Mouse (Mus musculus): Measurements from ENCODE around the gene Exosc1. TPM values are rescaled to one million over a fixed set of nuclear protein-coding genes. Genes with fewer than 3 reads are reported as not detected.

The Exosc1 gene
- polyA plus RNA-seq, 1 experiment from 2014 or later: 65.9 TPM

DNA sequence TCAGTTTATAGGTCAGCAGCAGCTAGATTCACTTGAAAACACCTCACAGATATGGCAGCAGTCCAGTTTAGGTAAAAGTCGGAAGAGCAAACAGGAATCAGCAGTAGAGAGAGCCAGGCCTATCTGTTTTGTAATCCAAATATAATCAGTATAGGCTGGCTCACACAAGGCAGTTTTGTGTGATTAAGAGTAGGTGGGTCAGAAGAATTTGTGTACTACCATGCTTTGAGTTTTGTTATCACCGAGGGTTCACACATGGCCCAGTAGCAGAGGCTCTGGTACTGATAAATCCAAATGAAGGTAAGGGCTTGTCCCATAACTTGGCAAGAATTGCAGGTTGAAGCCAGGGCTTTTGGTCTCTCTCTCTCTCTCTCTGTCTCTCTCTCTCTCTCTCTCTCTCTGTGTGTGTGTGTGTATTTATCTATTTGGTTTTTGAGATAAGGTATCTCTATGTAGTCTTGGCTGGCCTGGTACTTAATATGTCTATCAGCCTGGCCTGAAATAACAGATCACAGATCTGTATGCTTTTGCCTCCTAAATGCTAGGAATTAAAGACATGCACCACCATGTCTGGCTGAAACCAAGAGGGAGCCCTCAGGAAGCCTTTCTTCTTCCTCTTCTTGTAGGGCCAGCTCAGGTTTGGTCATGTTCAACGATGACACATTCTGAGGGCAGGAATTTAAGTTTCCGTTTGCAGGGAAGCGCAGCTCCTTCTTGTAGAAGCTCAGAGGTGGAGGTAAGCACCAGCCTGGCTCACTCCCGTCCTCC is 26.7 kb downstream of the Exosc1 start:
- no peaks in the 10 kb centered on the region for H3K36me3 ChIP-seq (ENCODE audit: control insufficient read depth, insufficient read depth, low read length)
- no peak for ATAC-seq (ENCODE audit: low read depth)
- H3K4me1 ChIP-seq (replicated peaks; ENCODE audit: control insufficient read depth, insufficient read depth, low read length): peaks cover 15% of the 10 kb centered on the region
- H3K9me3 ChIP-seq (ENCODE audit: control insufficient read depth, low read length): no peaks in the 10 kb centered on the region
- no peak overlapping the region for H3K4me2 ChIP-seq (ENCODE audit: low read depth, low read length)
- 40% methylated on average over 6 of the region's 6 CpGs for WGBS
- peak overlapping the region; percentile 69 for H3K27ac ChIP-seq (ENCODE audit: low read length)
- 0 out of 2 replicates have a peak overlapping the region, but pooled peaks have one; percentile 35 for H3K9ac ChIP-seq (ENCODE audit: low read length)
- no peaks in the 10 kb centered on the region for H3K27me3 ChIP-seq (ENCODE audit: control insufficient read depth, insufficient read depth, low read depth, low read length)
- H3K4me3 ChIP-seq (ENCODE audit: low read length): no peak overlapping the region

GRCm38 (mm10) chr19:41905246-41905645 is 28.0 kb downstream of the Exosc1 start:
- Histone ChIP-seq H3K4me1 (replicated peaks; ENCODE audit: control insufficient read depth, insufficient read depth, low read length) (peaks cover 15% of the 10 kb centered on the region), H3K4me3 (ENCODE audit: low read length) (no peak overlapping the region), H3K9ac (ENCODE audit: low read length) (no peak overlapping the region), H3K9me3 (ENCODE audit: control insufficient read depth, low read length) (no peaks in the 10 kb centered on the region), H3K36me3 (ENCODE audit: control insufficient read depth, insufficient read depth, low read length) (no peaks in the 10 kb centered on the region), H3K27ac (ENCODE audit: low read length) (no peak overlapping the region), H3K27me3 (ENCODE audit: control insufficient read depth, insufficient read depth, low read depth, low read length) (no peaks in the 10 kb centered on the region), H3K4me2 (ENCODE audit: low read depth, low read length) (no peak overlapping the region)
- WGBS: 78% methylated on average over 2 of the region's 2 CpGs
- no peak for ATAC-seq (ENCODE audit: low read depth)

GRCm38 (mm10) chr19:41902848-41903593 is 30.2 kb downstream of the Exosc1 start:
- Histone ChIP-seq H3K27me3 (ENCODE audit: control insufficient read depth, insufficient read depth, low read depth, low read length) (no peaks in the 10 kb centered on the region), H3K4me3 (ENCODE audit: low read length) (no peak overlapping the region), H3K27ac (ENCODE audit: low read length) (no peak overlapping the region), H3K36me3 (ENCODE audit: control insufficient read depth, insufficient read depth, low read length) (no peaks in the 10 kb centered on the region), H3K4me1 (replicated peaks; ENCODE audit: control insufficient read depth, insufficient read depth, low read length) (peaks cover 13% of the 10 kb centered on the region), H3K4me2 (ENCODE audit: low read depth, low read length) (no peak overlapping the region), H3K9me3 (ENCODE audit: control insufficient read depth, low read length) (no peaks in the 10 kb centered on the region), H3K9ac (ENCODE audit: low read length) (no peak overlapping the region)
- ATAC-seq (ENCODE audit: low read depth): no peak
- 72% methylated on average over 10 of the region's 10 CpGs for WGBS

DNA sequence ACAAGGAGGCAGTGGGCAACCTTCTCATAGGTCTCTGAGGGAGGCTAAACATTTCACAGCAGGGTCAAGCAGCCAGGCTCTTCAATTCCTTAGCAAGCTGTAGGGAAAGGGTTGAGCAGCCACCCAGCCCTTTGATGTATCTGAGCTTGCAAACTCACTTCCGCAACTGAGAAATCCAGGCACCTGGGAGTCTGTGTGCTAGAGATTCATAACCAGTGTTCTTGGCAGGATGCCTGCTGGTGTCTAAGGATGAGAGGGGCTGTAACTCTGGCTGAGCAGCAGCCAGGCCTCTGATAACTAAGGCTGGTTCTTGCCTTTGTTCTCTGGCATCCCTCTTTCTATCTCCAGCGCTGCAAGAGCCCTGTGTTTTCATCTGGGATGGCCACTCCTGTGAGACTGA is 31.5 kb downstream of the Exosc1 start:
- Histone ChIP-seq H3K27me3 (ENCODE audit: control insufficient read depth, insufficient read depth, low read depth, low read length) (no peaks in the 10 kb centered on the region), H3K9me3 (ENCODE audit: control insufficient read depth, low read length) (no peaks in the 10 kb centered on the region), H3K27ac (ENCODE audit: low read length) (peak overlapping the region; percentile 59), H3K4me3 (ENCODE audit: low read length) (no peak overlapping the region), H3K9ac (ENCODE audit: low read length) (no peak overlapping the region), H3K4me2 (ENCODE audit: low read depth, low read length) (no peak overlapping the region), H3K36me3 (ENCODE audit: control insufficient read depth, insufficient read depth, low read length) (no peaks in the 10 kb centered on the region), H3K4me1 (replicated peaks; ENCODE audit: control insufficient read depth, insufficient read depth, low read length) (peaks cover under 1% of the 10 kb centered on the region)
- ATAC-seq (ENCODE audit: low read depth): peak; percentile 61
- WGBS: 15% methylated on average over 2 of the region's 2 CpGs

DNA sequence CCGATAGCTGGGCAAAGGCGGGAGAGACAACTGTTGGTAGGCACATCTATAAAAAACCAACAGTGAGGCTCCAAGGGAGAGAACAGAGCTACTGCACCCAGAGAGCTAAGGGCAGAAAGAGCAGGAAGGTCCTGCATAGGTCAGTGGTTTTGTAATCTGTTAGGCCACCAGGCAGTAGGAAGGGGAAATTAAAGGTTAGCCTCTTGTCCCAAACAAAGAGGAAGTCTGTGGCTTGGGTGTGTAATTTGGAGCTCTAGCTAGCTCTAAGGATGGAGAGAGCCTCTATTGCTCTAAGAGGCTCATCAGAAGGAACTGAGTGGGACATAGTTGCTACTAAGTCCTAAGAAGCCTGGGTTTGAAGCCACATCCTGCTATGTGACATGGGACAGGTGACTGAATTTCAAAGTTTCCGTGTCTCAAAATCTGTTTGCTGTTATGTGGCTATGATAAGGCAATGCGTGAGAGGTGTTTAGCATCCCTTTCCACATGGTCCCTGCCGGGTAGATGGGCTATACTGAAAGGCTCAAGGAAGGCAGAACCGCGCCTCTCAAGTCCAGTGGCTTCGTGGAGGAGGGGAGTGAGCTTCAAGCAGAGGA is 32.6 kb downstream of the Exosc1 start:
- no peaks in the 10 kb centered on the region for H3K36me3 ChIP-seq (ENCODE audit: control insufficient read depth, insufficient read depth, low read length)
- WGBS: 81% methylated on average over 8 of the region's 8 CpGs
- H3K4me1 ChIP-seq (replicated peaks; ENCODE audit: control insufficient read depth, insufficient read depth, low read length): peaks cover 4% of the 10 kb centered on the region
- no peak overlapping the region for H3K4me2 ChIP-seq (ENCODE audit: low read depth, low read length)
- H3K4me3 ChIP-seq (ENCODE audit: low read length): no peak overlapping the region
- no peak overlapping the region for H3K9ac ChIP-seq (ENCODE audit: low read length)
- no peak for ATAC-seq (ENCODE audit: low read depth)
- no peak overlapping the region for H3K27ac ChIP-seq (ENCODE audit: low read length)
- H3K9me3 ChIP-seq (ENCODE audit: control insufficient read depth, low read length): no peaks in the 10 kb centered on the region
- no peaks in the 10 kb centered on the region for H3K27me3 ChIP-seq (ENCODE audit: control insufficient read depth, insufficient read depth, low read depth, low read length)

GRCm38 (mm10) chr19:41898860-41899259 is 34.4 kb downstream of the Exosc1 start:
- Histone ChIP-seq H3K9me3 (ENCODE audit: control insufficient read depth, low read length) (no peaks in the 10 kb centered on the region), H3K27me3 (ENCODE audit: control insufficient read depth, insufficient read depth, low read depth, low read length) (no peaks in the 10 kb centered on the region), H3K27ac (ENCODE audit: low read length) (no peak overlapping the region), H3K4me1 (replicated peaks; ENCODE audit: control insufficient read depth, insufficient read depth, low read length) (peaks cover 11% of the 10 kb centered on the region), H3K4me3 (ENCODE audit: low read length) (no peak overlapping the region), H3K4me2 (ENCODE audit: low read depth, low read length) (no peak overlapping the region), H3K9ac (ENCODE audit: low read length) (no peak overlapping the region), H3K36me3 (ENCODE audit: control insufficient read depth, insufficient read depth, low read length) (no peaks in the 10 kb centered on the region)
- 49% methylated on average over 4 of the region's 4 CpGs for WGBS
- ATAC-seq (ENCODE audit: low read depth): no peak

- Histone ChIP-seq H3K27me3 (ENCODE audit: control insufficient read depth, insufficient read depth, low read depth, low read length) (no peaks in the 10 kb centered on the region), H3K9me3 (ENCODE audit: control insufficient read depth, low read length) (no peaks in the 10 kb centered on the region), H3K4me3 (ENCODE audit: low read length) (peak overlapping the region; percentile 73), H3K36me3 (ENCODE audit: control insufficient read depth, insufficient read depth, low read length) (no peaks in the 10 kb centered on the region), H3K4me2 (ENCODE audit: low read depth, low read length) (peak overlapping the region; percentile 84), H3K27ac (ENCODE audit: low read length) (peak overlapping the region; percentile 25), H3K9ac (ENCODE audit: low read length) (peak overlapping the region; percentile 66), H3K4me1 (replicated peaks; ENCODE audit: control insufficient read depth, insufficient read depth, low read length) (peaks cover 11% of the 10 kb centered on the region)
- no peak for ATAC-seq (ENCODE audit: low read depth)
- 13% methylated on average over 18 of the region's 18 CpGs for whole genome bisulfite sequencing
Observed at GRCm38 (mm10) chr19:41896319-41896711, 36.9 kb downstream of the Exosc1 start.

GRCm38 (mm10) chr19:41895460-41896318 is 37.5 kb downstream of the Exosc1 start, which contains the start of gene Rrp12:
Rrp12 (minus strand) TSS chr19:41896173.
- peak within 1 kb of the TSS; percentile 73 for H3K4me3 ChIP-seq (ENCODE audit: low read length)
- H3K27ac ChIP-seq (ENCODE audit: low read length): peak within 1 kb of the TSS; percentile 25
- H3K36me3 ChIP-seq (ENCODE audit: control insufficient read depth, insufficient read depth, low read length): no peaks in the 10 kb centered on the region
- peak within 1 kb of the TSS; percentile 84 for H3K4me2 ChIP-seq (ENCODE audit: low read depth, low read length)
- H3K27me3 ChIP-seq (ENCODE audit: control insufficient read depth, insufficient read depth, low read depth, low read length): no peaks in the 10 kb centered on the region
- peaks cover 11% of the 10 kb centered on the region for H3K4me1 ChIP-seq (replicated peaks; ENCODE audit: control insufficient read depth, insufficient read depth, low read length)
- H3K9ac ChIP-seq (ENCODE audit: low read length): peak within 1 kb of the TSS; percentile 66
- under 1% methylated on average over 46 of the region's 46 CpGs for WGBS
- peak; percentile 92 for ATAC-seq (ENCODE audit: low read depth)
- no peaks in the 10 kb centered on the region for H3K9me3 ChIP-seq (ENCODE audit: control insufficient read depth, low read length)

Measured in lung, embryonic 16.5 days (tissue).